In the genomic region with DNA sequence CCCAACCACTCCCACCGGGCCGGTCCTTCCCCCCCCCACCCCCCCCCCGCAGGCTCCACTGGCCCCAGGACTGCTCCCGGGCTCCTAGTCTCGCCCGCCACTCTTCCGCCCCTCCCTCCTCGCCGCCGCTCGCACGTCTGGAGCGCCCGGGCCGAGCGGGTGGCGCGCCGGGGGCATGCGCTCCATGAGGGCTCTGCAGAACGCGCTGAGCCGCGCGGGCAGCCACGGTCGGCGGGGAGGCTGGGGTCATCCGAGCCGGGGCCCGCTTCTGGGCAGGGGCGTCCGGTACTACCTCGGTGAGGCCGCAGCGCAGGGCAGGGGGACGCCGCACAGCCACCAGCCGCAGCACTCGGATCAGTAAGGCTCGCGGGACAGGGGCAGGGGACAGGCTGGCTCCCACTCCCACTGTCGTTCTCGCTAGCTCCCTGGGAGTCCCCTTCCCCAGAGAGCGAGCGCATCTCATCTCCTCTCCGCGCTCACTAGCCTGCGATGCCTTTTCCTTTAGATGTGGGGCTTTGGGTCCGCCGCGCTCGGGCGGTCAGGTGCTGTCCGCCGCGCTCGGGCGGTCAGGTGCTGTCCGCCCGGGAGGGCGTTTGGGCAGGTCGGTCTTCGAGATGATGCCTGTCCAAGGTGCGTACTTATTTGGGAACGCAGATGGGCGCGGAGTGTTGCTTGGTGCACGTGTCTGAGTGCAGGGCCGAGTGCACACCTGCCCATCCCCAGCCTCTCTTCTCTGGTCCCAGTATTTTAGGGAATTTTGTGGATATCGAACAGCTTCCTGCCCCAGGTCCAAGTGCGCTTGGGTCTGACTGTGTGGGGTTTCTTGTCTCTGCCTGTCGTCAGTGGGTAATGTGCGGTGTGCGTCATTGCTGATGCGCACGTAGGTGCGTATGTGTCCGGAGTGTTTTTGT, we compare ENCODE assay signal across 8 mouse cellular contexts. TPM values are rescaled to one million over a fixed set of nuclear protein-coding genes. Genes with fewer than 3 reads are reported as not detected.
DNase-seq lines count a peak whose midpoint lies in the region; ATAC-seq and TF ChIP-seq lines count a peak whose summit lies in the region.

No protein-coding gene starts in this region.

- peak; percentile 78 for ATAC-seq in heart, postnatal 0 days (ENCODE audit: insufficient read depth, low read depth)
- peak; percentile 93 for ATAC-seq in neural tube, embryonic 14.5 days (ENCODE audit: low read depth)

- peak overlapping the region; percentile 51 for H3K9ac ChIP-seq in heart, postnatal 0 days (replicated peaks; ENCODE audit: low read depth, low read length)
- H3K9ac ChIP-seq in neural tube, embryonic 14.5 days (replicated peaks; ENCODE audit: low read depth, low read length): peak overlapping the region; percentile 76

- H3K4me1 ChIP-seq in kidney, adult 2 months (ENCODE audit: control insufficient read depth, insufficient read depth, low read length): 0 out of 2 replicates have a peak, but pooled peaks cover 4% of the 10 kb centered on the region
- H3K4me1 ChIP-seq in heart, postnatal 0 days (ENCODE audit: control insufficient read depth, insufficient read depth): peaks cover 6% of the 10 kb centered on the region; the same call in 1 of the 2 replicates
- peaks cover 21% of the 10 kb centered on the region for H3K4me1 ChIP-seq in limb, embryonic 10.5 days
- 0 out of 2 replicates have a peak, but pooled peaks cover 4% of the 10 kb centered on the region for H3K4me1 ChIP-seq in neural tube, embryonic 14.5 days (ENCODE audit: control insufficient read depth, insufficient read depth, low read length)

- H3K27ac ChIP-seq in kidney, adult 2 months (ENCODE audit: insufficient read depth, low read depth, low read length): no peak overlapping the region
- H3K27ac ChIP-seq in heart, postnatal 0 days (ENCODE audit: low read depth): no peak overlapping the region
- peak overlapping the region; percentile 82 for H3K27ac ChIP-seq in limb, embryonic 10.5 days
- peak overlapping the region; percentile 28; the same call in 1 of the 2 replicates for H3K27ac ChIP-seq in neural tube, embryonic 14.5 days (ENCODE audit: low read depth, low read length)

- 2% methylated on average over 77 of the region's 79 CpGs for WGBS in kidney, adult 2 months
- 2% methylated on average over 57 of the region's 79 CpGs for WGBS in heart, postnatal 0 days
- 2% methylated on average over 66 of the region's 79 CpGs for WGBS in limb, embryonic 10.5 days
- under 1% methylated on average over 71 of the region's 79 CpGs for WGBS in neural tube, embryonic 14.5 days

- H3K4me3 ChIP-seq in kidney, adult 2 months (ENCODE audit: insufficient read depth, low read depth, low read length): peak overlapping the region; percentile 55
- H3K4me3 ChIP-seq in heart, postnatal 0 days (ENCODE audit: low read depth, low read length): peak overlapping the region; percentile 64
- H3K4me3 ChIP-seq in limb, embryonic 10.5 days: peak overlapping the region; percentile 85
- peak overlapping the region; percentile 67 for H3K4me3 ChIP-seq in neural tube, embryonic 14.5 days (ENCODE audit: low read depth, low read length)

- no peaks in the 10 kb centered on the region for H3K9me3 ChIP-seq in heart, postnatal 0 days (replicated peaks; ENCODE audit: control insufficient read depth, low read length)
- no peaks in the 10 kb centered on the region for H3K9me3 ChIP-seq in limb, embryonic 10.5 days (replicated peaks)
- H3K9me3 ChIP-seq in neural tube, embryonic 14.5 days (ENCODE audit: control insufficient read depth, low read length): no peaks in the 10 kb centered on the region

- H3K4me2 ChIP-seq in heart, postnatal 0 days (ENCODE audit: low read depth, low read length): peak overlapping the region; percentile 99
- H3K4me2 ChIP-seq in neural tube, embryonic 14.5 days (ENCODE audit: low read depth, low read length): peak overlapping the region; percentile 96

- no peak for TF ChIP-seq EP300 in heart, postnatal 0 days (IDR thresholded peaks at IDR 0.05; ENCODE audit: low read depth)

- no peaks in the 10 kb centered on the region for H3K27me3 ChIP-seq in kidney, adult 2 months (replicated peaks; ENCODE audit: control insufficient read depth, insufficient read depth, low read length)
- H3K27me3 ChIP-seq in heart, postnatal 0 days (ENCODE audit: control insufficient read depth, insufficient read depth, low read length): peaks cover 9% of the 10 kb centered on the region
- peaks cover 32% of the 10 kb centered on the region for H3K27me3 ChIP-seq in limb, embryonic 10.5 days (ENCODE audit: low read depth, poor library complexity, severe bottlenecking)
- H3K27me3 ChIP-seq in neural tube, embryonic 14.5 days (ENCODE audit: control insufficient read depth, insufficient read depth, low read length): peaks cover 12% of the 10 kb centered on the region

- no peak for TF ChIP-seq CTCF in kidney, adult 2 months (conservative IDR thresholded peaks at IDR 0.05; ENCODE audit: insufficient read depth, insufficient read length, low read depth, low read length)
- TF ChIP-seq CTCF in heart, postnatal 0 days (IDR thresholded peaks at IDR 0.05; ENCODE audit: low read depth): no peak

- TF ChIP-seq POLR2A in kidney, adult 2 months (IDR thresholded peaks at IDR 0.05; ENCODE audit: low read depth, low read length): no peak

- peak; percentile 19 for DNase-seq in kidney, adult 2 months
- no peak for DNase-seq in kidney, postnatal 14 days
- peak; percentile 52 for DNase-seq in ES-CJ7 (ENCODE audit: low read depth, low spot score)
- peak; percentile 45 to 75 for DNase-seq in cerebellum, postnatal 10 days
- DNase-seq in heart, postnatal 0 days (ENCODE audit: low spot score): peak; percentile 40
- DNase-seq in limb, embryonic 10.5 days (ENCODE audit: low spot score): no peak
- no peak for DNase-seq in embryo, embryonic 9.5 days (ENCODE audit: extremely low spot score)

- no peaks in the 10 kb centered on the region for H3K36me3 ChIP-seq in kidney, adult 2 months (ENCODE audit: control insufficient read depth, insufficient read depth, low read length)
- H3K36me3 ChIP-seq in heart, postnatal 0 days (replicated peaks; ENCODE audit: control insufficient read depth, insufficient read depth, low read length): no peaks in the 10 kb centered on the region
- H3K36me3 ChIP-seq in limb, embryonic 10.5 days: no peaks in the 10 kb centered on the region
- H3K36me3 ChIP-seq in neural tube, embryonic 14.5 days (ENCODE audit: control insufficient read depth, insufficient read depth, low read length): no peaks in the 10 kb centered on the region

RNA-seq across cellular contexts. Expression of a gene that starts 0.5 kb away (rescaled TPM):
- polyA plus RNA-seq in kidney, adult 2 months (2012; rRNA removed): 0.33 and 0.61 TPM in 2 replicates
- total RNA-seq in heart, postnatal 0 days (2014; rRNA removed; ENCODE audit: low replicate concordance): not detected in 2 replicates
- polyA plus RNA-seq in heart, postnatal 0 days (2015; fragmentation: Nextera tagmentation; extraction: Ambion mirVana): 0.14 and 0.33 TPM in 2 replicates
- polyA plus RNA-seq in limb, embryonic 10.5 days (2016; fragmentation: Nextera tagmentation; extraction: Ambion mirVana): 1.7 and 1.9 TPM in 2 replicates
- polyA plus RNA-seq in neural tube, embryonic 14.5 days (2014; fragmentation: Nextera tagmentation; extraction: Ambion mirVana): 2.0 and 2.8 TPM in 2 replicates

RNA-seq across cellular contexts. Expression of a gene that starts 14.7 kb away (rescaled TPM):
- polyA plus RNA-seq in kidney, adult 2 months (2012; rRNA removed): 69.0 and 70.1 TPM in 2 replicates
- 41.9 and 59.4 TPM in 2 replicates for total RNA-seq in heart, postnatal 0 days (2014; rRNA removed; ENCODE audit: low replicate concordance)
- 29.0 and 29.9 TPM in 2 replicates for polyA plus RNA-seq in heart, postnatal 0 days (2015; fragmentation: Nextera tagmentation; extraction: Ambion mirVana)
- polyA plus RNA-seq in limb, embryonic 10.5 days (2016; fragmentation: Nextera tagmentation; extraction: Ambion mirVana): 26.4 and 32.5 TPM in 2 replicates
- 4.7 and 7.6 TPM in 2 replicates for polyA plus RNA-seq in neural tube, embryonic 14.5 days (2014; fragmentation: Nextera tagmentation; extraction: Ambion mirVana)

RNA-seq across cellular contexts. Expression of a gene that starts 16.8 kb away (rescaled TPM):
- 15.5 and 17.3 TPM in 2 replicates for polyA plus RNA-seq in kidney, adult 2 months (2012; rRNA removed)
- total RNA-seq in heart, postnatal 0 days (2014; rRNA removed; ENCODE audit: low replicate concordance): 83.9 and 93.1 TPM in 2 replicates
- polyA plus RNA-seq in heart, postnatal 0 days (2015; fragmentation: Nextera tagmentation; extraction: Ambion mirVana): 45.8 and 50.1 TPM in 2 replicates
- 33.3 and 34.4 TPM in 2 replicates for polyA plus RNA-seq in limb, embryonic 10.5 days (2016; fragmentation: Nextera tagmentation; extraction: Ambion mirVana)
- polyA plus RNA-seq in neural tube, embryonic 14.5 days (2014; fragmentation: Nextera tagmentation; extraction: Ambion mirVana): 20.9 and 22.3 TPM in 2 replicates

RNA-seq across cellular contexts. Expression of a gene that starts 30.8 kb away (rescaled TPM):
- polyA plus RNA-seq in kidney, adult 2 months (2012; rRNA removed): not detected in 2 replicates
- total RNA-seq in heart, postnatal 0 days (2014; rRNA removed; ENCODE audit: low replicate concordance): not detected in 2 replicates
- not detected in 2 replicates for polyA plus RNA-seq in heart, postnatal 0 days (2015; fragmentation: Nextera tagmentation; extraction: Ambion mirVana)
- 0.08 and 0.33 TPM in 2 replicates for polyA plus RNA-seq in limb, embryonic 10.5 days (2016; fragmentation: Nextera tagmentation; extraction: Ambion mirVana)
- not detected in 2 replicates for polyA plus RNA-seq in neural tube, embryonic 14.5 days (2014; fragmentation: Nextera tagmentation; extraction: Ambion mirVana)

RNA-seq across cellular contexts. Expression of a gene that starts 37.1 kb away (rescaled TPM):
- 2.7 and 3.8 TPM in 2 replicates for polyA plus RNA-seq in kidney, adult 2 months (2012; rRNA removed)
- 7.9 and 15.2 TPM in 2 replicates for total RNA-seq in heart, postnatal 0 days (2014; rRNA removed; ENCODE audit: low replicate concordance)
- 10.5 and 11.1 TPM in 2 replicates for polyA plus RNA-seq in heart, postnatal 0 days (2015; fragmentation: Nextera tagmentation; extraction: Ambion mirVana)
- polyA plus RNA-seq in limb, embryonic 10.5 days (2016; fragmentation: Nextera tagmentation; extraction: Ambion mirVana): 127 and 135 TPM in 2 replicates
- polyA plus RNA-seq in neural tube, embryonic 14.5 days (2014; fragmentation: Nextera tagmentation; extraction: Ambion mirVana): 14.6 and 19.1 TPM in 2 replicates

Comparison
In these comparisons a context has a peak if more than half of its experiments do, and no peak if none do; other contexts are left out.
1. DNase-seq: peak in kidney, adult 2 months (single experiment), ES-CJ7 (single experiment), cerebellum, postnatal 10 days (2 of 2) and heart, postnatal 0 days (single experiment); none in kidney, postnatal 14 days (single experiment), limb, embryonic 10.5 days (single experiment) and embryo, embryonic 9.5 days (single experiment).
2. H3K27ac ChIP-seq: peak in limb, embryonic 10.5 days (single experiment) and neural tube, embryonic 14.5 days (single experiment); none in kidney, adult 2 months (single experiment) and heart, postnatal 0 days (single experiment).
3. Peak in every context shown above with its lines, with median percentiles within 50 percentile points of each other: H3K4me3 ChIP-seq.